Mouse (Mus musculus) ES-Bruce4 (cell line): ENCODE results near the gene Mboat1.

Experiments used
- CTCF ChIP-seq: IDR thresholded peaks from one replicate; pipeline ENCODE4 v1.8.1; 2011; ENCODE audit warnings: low read depth, low read length
- EP300 ChIP-seq: IDR thresholded peaks from 2 replicates; pipeline ENCODE4 v1.6.1; 2011; ENCODE audit warnings: low read depth, low read length; ENCODE audit not compliant: insufficient read depth
- POLR2A ChIP-seq: IDR thresholded peaks from one replicate; pipeline ENCODE4 v1.8.1; 2011; ENCODE audit warnings: low read length; ENCODE audit not compliant: insufficient read depth

DNA sequence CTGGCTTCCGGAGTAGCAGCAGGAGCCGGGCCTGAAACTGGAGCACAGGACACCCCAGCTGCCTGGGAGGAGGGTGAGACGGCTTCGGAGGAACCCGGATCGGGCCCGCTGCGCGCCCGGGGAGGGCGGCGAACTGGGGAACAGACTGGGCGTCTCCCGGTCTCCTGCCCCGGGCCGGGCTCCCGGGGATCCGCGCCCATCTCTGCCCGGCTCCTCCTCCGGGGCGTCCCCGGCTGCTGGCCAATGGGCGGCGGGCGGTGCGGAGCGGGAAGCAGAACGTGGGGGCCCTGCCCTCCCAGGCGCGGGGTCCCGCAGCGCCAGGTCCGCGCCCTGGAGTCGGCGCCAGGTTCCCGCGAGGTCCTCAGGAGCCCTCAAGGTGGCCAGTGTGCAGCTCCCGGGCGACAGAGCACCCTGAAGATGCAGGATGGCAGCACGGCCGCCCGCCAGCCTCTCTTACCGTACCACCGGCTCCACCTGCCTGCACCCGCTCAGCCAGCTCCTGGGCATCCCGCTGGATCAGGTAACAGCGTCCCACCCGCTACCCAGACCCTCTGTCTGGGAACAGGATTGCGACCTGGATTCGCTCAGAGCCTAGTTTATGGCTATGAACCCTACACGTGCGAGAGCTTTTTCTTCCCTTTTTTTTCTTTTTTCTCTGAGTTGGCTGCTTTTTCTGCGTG is at the start of gene Mboat1:
- TF ChIP-seq CTCF (no peak), POLR2A (no peak), EP300 (no peak)
